Mouse (Mus musculus): ENCODE data around the gene Kcnt2. TPM values are rescaled to one million over a fixed set of nuclear protein-coding genes. Genes with fewer than 3 reads are reported as not detected.

The Kcnt2 gene
- polyA plus RNA-seq, 1 experiment from 2014 or later, result 8.2 TPM

DNA sequence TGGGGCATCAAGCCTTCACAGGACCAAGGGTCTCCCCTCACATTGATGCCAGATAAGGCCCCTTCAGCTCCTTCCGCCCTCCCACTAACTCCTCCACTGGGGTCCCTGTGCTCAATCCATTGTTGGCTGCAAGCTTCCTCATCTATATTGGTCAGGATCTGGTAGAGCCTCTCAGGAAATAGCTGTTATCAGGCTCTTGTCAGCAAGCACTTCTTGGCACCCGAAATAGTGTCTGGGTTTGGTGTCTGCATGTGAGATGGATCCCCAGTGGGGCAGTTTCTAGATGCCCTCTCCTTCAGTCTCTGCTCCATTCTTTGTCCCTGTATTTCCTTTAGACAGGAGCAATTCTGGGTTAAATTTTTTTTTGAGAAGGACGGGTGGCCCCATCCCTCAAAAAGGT lies 79.1 kb downstream of the Kcnt2 start:
- 87% methylated on average over 3 of the region's 3 CpGs for WGBS
- Histone ChIP-seq H3K9ac (replicated peaks; ENCODE audit: low read depth, low read length) (no peak overlapping the region), H3K9me3 (ENCODE audit: control insufficient read depth, low read depth, low read length) (no peaks in the 10 kb centered on the region), H3K4me1 (ENCODE audit: control insufficient read depth, insufficient read depth, low read length) (no peaks in the 10 kb centered on the region), H3K36me3 (ENCODE audit: control insufficient read depth, insufficient read depth, low read length) (no peaks in the 10 kb centered on the region), H3K27ac (ENCODE audit: low read length) (no peak overlapping the region), H3K4me2 (replicated peaks; ENCODE audit: low read depth, low read length) (no peak overlapping the region), H3K27me3 (ENCODE audit: control insufficient read depth, insufficient read depth, low read length) (no peaks in the 10 kb centered on the region), H3K4me3 (ENCODE audit: low read depth, low read length) (no peak overlapping the region)
- ATAC-seq (ENCODE audit: insufficient number of reproducible peaks, insufficient read depth, low FRiP score, low read depth), result no peak

GRCm38 (mm10) chr1:140326709-140327108 lies 80.8 kb downstream of the Kcnt2 start:
- H3K9me3 ChIP-seq (ENCODE audit: control insufficient read depth, low read depth, low read length), result no peaks in the 10 kb centered on the region
- WGBS, result 75% methylated on average over 3 of the region's 3 CpGs
- H3K36me3 ChIP-seq (ENCODE audit: control insufficient read depth, insufficient read depth, low read length), result no peaks in the 10 kb centered on the region
- no peak for ATAC-seq (ENCODE audit: insufficient number of reproducible peaks, insufficient read depth, low FRiP score, low read depth)
- H3K27me3 ChIP-seq (ENCODE audit: control insufficient read depth, insufficient read depth, low read length), result no peaks in the 10 kb centered on the region
- no peak overlapping the region for H3K4me2 ChIP-seq (replicated peaks; ENCODE audit: low read depth, low read length)
- no peak overlapping the region for H3K27ac ChIP-seq (ENCODE audit: low read length)
- no peak overlapping the region for H3K9ac ChIP-seq (replicated peaks; ENCODE audit: low read depth, low read length)
- H3K4me1 ChIP-seq (ENCODE audit: control insufficient read depth, insufficient read depth, low read length), result no peaks in the 10 kb centered on the region
- no peak overlapping the region for H3K4me3 ChIP-seq (ENCODE audit: low read depth, low read length)

DNA sequence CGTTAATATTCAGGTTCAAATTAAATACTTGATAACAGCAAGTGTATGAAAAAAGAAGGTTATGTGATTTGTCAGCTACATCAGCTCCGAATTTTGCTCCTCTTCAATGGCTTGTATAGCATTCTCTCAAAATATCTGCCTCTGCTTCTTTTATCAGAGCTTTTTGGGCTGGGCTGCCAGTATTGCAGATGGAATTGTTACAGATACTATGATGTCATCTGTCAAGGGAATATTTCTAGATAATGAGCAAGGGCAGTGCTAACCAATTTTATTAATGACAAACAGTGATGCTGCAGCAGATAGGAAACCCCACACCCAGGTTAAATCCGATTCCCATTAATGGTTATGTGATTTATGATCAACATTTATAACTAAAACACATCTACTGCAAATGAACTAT lies 87.7 kb downstream of the Kcnt2 start:
- no peaks in the 10 kb centered on the region for H3K9me3 ChIP-seq (ENCODE audit: control insufficient read depth, low read depth, low read length)
- no peak overlapping the region for H3K4me3 ChIP-seq (ENCODE audit: low read depth, low read length)
- no peaks in the 10 kb centered on the region for H3K36me3 ChIP-seq (ENCODE audit: control insufficient read depth, insufficient read depth, low read length)
- no peak for ATAC-seq (ENCODE audit: insufficient number of reproducible peaks, insufficient read depth, low FRiP score, low read depth)
- 76% methylated on average over 3 of the region's 3 CpGs for WGBS
- H3K4me2 ChIP-seq (replicated peaks; ENCODE audit: low read depth, low read length), result no peak overlapping the region
- H3K9ac ChIP-seq (replicated peaks; ENCODE audit: low read depth, low read length), result no peak overlapping the region
- no peak overlapping the region for H3K27ac ChIP-seq (ENCODE audit: low read length)
- H3K4me1 ChIP-seq (ENCODE audit: control insufficient read depth, insufficient read depth, low read length), result no peaks in the 10 kb centered on the region
- H3K27me3 ChIP-seq (ENCODE audit: control insufficient read depth, insufficient read depth, low read length), result no peaks in the 10 kb centered on the region

DNA sequence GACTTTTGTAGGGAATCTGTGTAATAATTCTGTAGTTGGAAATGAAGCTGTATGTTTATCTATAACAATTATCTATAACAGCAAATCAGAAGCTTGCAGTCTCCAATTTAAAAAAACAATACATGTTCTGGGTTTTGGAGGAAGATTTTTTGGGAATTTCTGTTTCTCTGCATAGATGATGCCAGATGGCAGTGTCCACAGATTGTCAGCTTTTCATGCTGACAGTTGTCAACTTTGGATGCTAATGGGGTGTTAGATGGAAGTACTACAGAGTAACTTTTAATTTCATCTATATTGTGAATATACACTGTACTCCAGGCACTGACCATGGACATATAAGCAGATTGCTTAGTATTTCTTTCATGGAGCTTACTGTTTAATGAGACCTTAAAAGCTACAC lies 92.5 kb downstream of the Kcnt2 start:
- Histone ChIP-seq H3K4me1 (ENCODE audit: control insufficient read depth, insufficient read depth, low read length) (no peaks in the 10 kb centered on the region), H3K9me3 (ENCODE audit: control insufficient read depth, low read depth, low read length) (no peaks in the 10 kb centered on the region), H3K4me2 (replicated peaks; ENCODE audit: low read depth, low read length) (no peak overlapping the region), H3K27ac (ENCODE audit: low read length) (no peak overlapping the region), H3K9ac (replicated peaks; ENCODE audit: low read depth, low read length) (no peak overlapping the region), H3K36me3 (ENCODE audit: control insufficient read depth, insufficient read depth, low read length) (no peaks in the 10 kb centered on the region), H3K4me3 (ENCODE audit: low read depth, low read length) (no peak overlapping the region), H3K27me3 (ENCODE audit: control insufficient read depth, insufficient read depth, low read length) (no peaks in the 10 kb centered on the region)
- no peak for ATAC-seq (ENCODE audit: insufficient number of reproducible peaks, insufficient read depth, low FRiP score, low read depth)

GRCm38 (mm10) chr1:140339368-140339767 lies 93.4 kb downstream of the Kcnt2 start:
- H3K4me1 ChIP-seq (ENCODE audit: control insufficient read depth, insufficient read depth, low read length), result no peaks in the 10 kb centered on the region
- 62% methylated on average over 4 of the region's 4 CpGs for WGBS
- H3K4me3 ChIP-seq (ENCODE audit: low read depth, low read length), result no peak overlapping the region
- no peaks in the 10 kb centered on the region for H3K9me3 ChIP-seq (ENCODE audit: control insufficient read depth, low read depth, low read length)
- H3K27ac ChIP-seq (ENCODE audit: low read length), result no peak overlapping the region
- H3K36me3 ChIP-seq (ENCODE audit: control insufficient read depth, insufficient read depth, low read length), result no peaks in the 10 kb centered on the region
- no peak for ATAC-seq (ENCODE audit: insufficient number of reproducible peaks, insufficient read depth, low FRiP score, low read depth)
- H3K9ac ChIP-seq (replicated peaks; ENCODE audit: low read depth, low read length), result no peak overlapping the region
- no peaks in the 10 kb centered on the region for H3K27me3 ChIP-seq (ENCODE audit: control insufficient read depth, insufficient read depth, low read length)
- no peak overlapping the region for H3K4me2 ChIP-seq (replicated peaks; ENCODE audit: low read depth, low read length)

DNA sequence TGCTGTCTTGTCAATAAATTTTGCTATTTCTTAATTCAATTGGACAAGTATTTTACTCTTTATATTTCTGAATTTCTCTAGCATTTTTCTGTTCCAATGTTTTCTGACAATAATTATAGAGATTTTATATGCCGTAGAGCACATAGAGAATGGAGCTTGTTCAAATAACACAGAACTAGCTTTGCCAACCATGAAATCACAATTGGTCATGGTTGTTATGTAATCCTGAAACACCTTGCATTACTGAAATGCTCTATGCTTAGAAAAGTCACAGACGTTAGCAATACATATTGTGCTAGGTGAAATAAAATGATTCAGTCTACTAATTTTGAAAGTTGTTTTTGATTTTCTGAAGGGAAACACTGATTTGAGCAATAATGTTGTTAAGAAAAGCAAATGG lies 118.8 kb downstream of the Kcnt2 start:
- Histone ChIP-seq H3K4me2 (replicated peaks; ENCODE audit: low read depth, low read length) (no peak overlapping the region), H3K4me3 (ENCODE audit: low read depth, low read length) (no peak overlapping the region), H3K27ac (ENCODE audit: low read length) (no peak overlapping the region), H3K9me3 (ENCODE audit: control insufficient read depth, low read depth, low read length) (no peaks in the 10 kb centered on the region), H3K9ac (replicated peaks; ENCODE audit: low read depth, low read length) (no peak overlapping the region), H3K4me1 (ENCODE audit: control insufficient read depth, insufficient read depth, low read length) (no peaks in the 10 kb centered on the region), H3K27me3 (ENCODE audit: control insufficient read depth, insufficient read depth, low read length) (no peaks in the 10 kb centered on the region), H3K36me3 (ENCODE audit: control insufficient read depth, insufficient read depth, low read length) (no peaks in the 10 kb centered on the region)
- no peak for ATAC-seq (ENCODE audit: insufficient number of reproducible peaks, insufficient read depth, low FRiP score, low read depth)
- 93% methylated on average over 2 of the region's 2 CpGs for WGBS

GRCm38 (mm10) chr1:140373532-140373931 lies 127.6 kb downstream of the Kcnt2 start:
- no peaks in the 10 kb centered on the region for H3K27me3 ChIP-seq (ENCODE audit: control insufficient read depth, insufficient read depth, low read length)
- no peak overlapping the region for H3K9ac ChIP-seq (replicated peaks; ENCODE audit: low read depth, low read length)
- H3K9me3 ChIP-seq (ENCODE audit: control insufficient read depth, low read depth, low read length), result no peaks in the 10 kb centered on the region
- no peak overlapping the region for H3K4me3 ChIP-seq (ENCODE audit: low read depth, low read length)
- 66% methylated on average over 1 of the region's 1 CpGs for WGBS
- H3K36me3 ChIP-seq (ENCODE audit: control insufficient read depth, insufficient read depth, low read length), result no peaks in the 10 kb centered on the region
- no peak for ATAC-seq (ENCODE audit: insufficient number of reproducible peaks, insufficient read depth, low FRiP score, low read depth)
- no peak overlapping the region for H3K4me2 ChIP-seq (replicated peaks; ENCODE audit: low read depth, low read length)
- H3K27ac ChIP-seq (ENCODE audit: low read length), result no peak overlapping the region
- no peaks in the 10 kb centered on the region for H3K4me1 ChIP-seq (ENCODE audit: control insufficient read depth, insufficient read depth, low read length)

DNA sequence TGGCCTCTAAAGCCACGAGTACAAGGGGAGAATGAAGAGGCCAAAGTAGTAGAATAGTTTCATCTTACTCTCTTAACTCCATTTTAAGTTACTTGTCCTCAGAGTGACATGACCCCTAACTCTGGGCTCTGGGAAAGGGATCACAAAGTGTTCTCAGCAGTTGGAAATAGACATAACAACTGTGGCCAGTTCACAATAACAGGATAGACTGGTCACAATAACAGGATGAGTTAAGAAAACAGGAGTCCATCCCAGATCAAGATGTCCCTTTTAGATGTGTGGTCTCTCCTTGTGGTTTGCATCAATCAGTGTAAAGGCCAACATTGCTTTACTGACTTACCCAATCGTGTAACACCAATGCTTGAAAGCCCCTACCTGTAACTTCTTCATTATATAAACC lies 132.8 kb downstream of the Kcnt2 start:
- Histone ChIP-seq H3K4me3 (ENCODE audit: low read depth, low read length) (no peak overlapping the region), H3K27me3 (ENCODE audit: control insufficient read depth, insufficient read depth, low read length) (no peaks in the 10 kb centered on the region), H3K36me3 (ENCODE audit: control insufficient read depth, insufficient read depth, low read length) (no peaks in the 10 kb centered on the region), H3K9me3 (ENCODE audit: control insufficient read depth, low read depth, low read length) (no peaks in the 10 kb centered on the region), H3K9ac (replicated peaks; ENCODE audit: low read depth, low read length) (no peak overlapping the region), H3K4me1 (ENCODE audit: control insufficient read depth, insufficient read depth, low read length) (no peaks in the 10 kb centered on the region), H3K4me2 (replicated peaks; ENCODE audit: low read depth, low read length) (no peak overlapping the region), H3K27ac (ENCODE audit: low read length) (no peak overlapping the region)
- ATAC-seq (ENCODE audit: insufficient number of reproducible peaks, insufficient read depth, low FRiP score, low read depth), result no peak
- 75% methylated on average over 2 of the region's 2 CpGs for WGBS

DNA sequence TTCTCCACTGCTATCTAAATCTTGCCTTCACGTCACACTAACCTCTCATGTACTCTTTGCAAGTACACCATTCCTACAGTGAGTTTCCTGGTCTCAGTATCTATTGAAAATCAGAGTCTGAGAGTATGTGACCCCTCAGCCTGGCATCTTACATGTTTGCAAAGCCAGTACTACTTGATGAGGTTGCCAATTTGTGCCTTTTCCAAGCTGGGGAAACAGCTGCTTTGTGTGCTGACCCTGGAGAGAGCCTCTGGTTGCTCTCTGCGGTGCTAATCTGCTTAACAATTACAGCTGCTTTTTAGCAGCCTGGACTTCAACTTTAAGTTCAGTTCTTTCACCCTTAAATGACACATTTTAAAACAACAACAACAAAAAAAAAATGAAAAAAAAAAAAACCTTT lies 133.6 kb downstream of the Kcnt2 start:
- no peak overlapping the region for H3K27ac ChIP-seq (ENCODE audit: low read length)
- H3K4me1 ChIP-seq (ENCODE audit: control insufficient read depth, insufficient read depth, low read length), result no peaks in the 10 kb centered on the region
- ATAC-seq (ENCODE audit: insufficient number of reproducible peaks, insufficient read depth, low FRiP score, low read depth), result no peak
- H3K36me3 ChIP-seq (ENCODE audit: control insufficient read depth, insufficient read depth, low read length), result no peaks in the 10 kb centered on the region
- H3K4me3 ChIP-seq (ENCODE audit: low read depth, low read length), result no peak overlapping the region
- no peaks in the 10 kb centered on the region for H3K9me3 ChIP-seq (ENCODE audit: control insufficient read depth, low read depth, low read length)
- H3K9ac ChIP-seq (replicated peaks; ENCODE audit: low read depth, low read length), result no peak overlapping the region
- no peak overlapping the region for H3K4me2 ChIP-seq (replicated peaks; ENCODE audit: low read depth, low read length)
- WGBS, result 62% methylated on average over 2 of the region's 2 CpGs
- no peaks in the 10 kb centered on the region for H3K27me3 ChIP-seq (ENCODE audit: control insufficient read depth, insufficient read depth, low read length)
